Mouse (Mus musculus) olfactory bulb, adult 2 months (tissue): ENCODE measurements around the gene Eef1a1. TPM values are rescaled to one million over a fixed set of nuclear protein-coding genes. Genes with fewer than 3 reads are reported as not detected.

ENCODE experiments used
- H3K27ac ChIP-seq: fragments of 200-500 bp; 2 replicates; pipeline ENCODE4 v1.5.1; 2012; ENCODE audit warnings: low read depth, low read length; ENCODE audit not compliant: insufficient read depth
- H3K4me1 ChIP-seq: fragments of 200-500 bp; 2 replicates; pipeline ENCODE4 v1.6.1; 2012; ENCODE audit warnings: low read length; ENCODE audit not compliant: control insufficient read depth, insufficient read depth
- H3K4me3 ChIP-seq: fragments of 200-500 bp; 2 replicates; pipeline ENCODE4 v1.5.1; 2012; ENCODE audit warnings: mild to moderate bottlenecking, low read depth, low read length, moderate library complexity; ENCODE audit not compliant: insufficient read depth
- CTCF ChIP-seq: fragments of 200-500 bp; IDR thresholded peaks from 2 replicates; pipeline ENCODE4 v1.5.1; 2012; ENCODE audit warnings: low read depth, mild to moderate bottlenecking, low read length, moderate library complexity; ENCODE audit not compliant: insufficient read depth
- POLR2A ChIP-seq: fragments of 200-500 bp; IDR thresholded peaks from 2 replicates; pipeline ENCODE4 v1.6.1; 2012; ENCODE audit warnings: mild to moderate bottlenecking, low read depth, low read length, moderate library complexity; ENCODE audit not compliant: insufficient read depth
- WGBS: fragments of 180-500 bp; shearing (Covaris S2); methylation state at CpG from one replicate; pipeline ENCODE4 v1.1.7; 2018; 5-methylcytosine and 5-hydroxymethylcytosine counted together
- polyA plus RNA-seq: library from polyadenylated mRNA; stranded (reverse); fragments of >200 nt; gene quantifications from 2 replicates; pipeline ENCODE4 v1.2.4, GENCODE M21; 2012; ENCODE audit warnings: low replicate concordance; ENCODE audit not compliant: missing spikeins, insufficient read depth, insufficient read length

Eef1a1 gene
- polyA plus RNA-seq: 5,304 and 7,068 TPM in 2 replicates

- H3K27ac ChIP-seq: peak within 1 kb of the TSS; percentile 56
- 3% methylated on average over 20 of the region's 20 CpGs for WGBS
- peak within 1 kb of the TSS; percentile 30 for H3K4me3 ChIP-seq
- H3K4me1 ChIP-seq: no peaks in the 10 kb centered on the region
- no peak for TF ChIP-seq CTCF
These were observed at the start of gene Eef1a1 for GRCm38 (mm10) chr9:78488890-78489420. Gene Eef1a1 (minus strand): TSS chr9:78489151.

DNA sequence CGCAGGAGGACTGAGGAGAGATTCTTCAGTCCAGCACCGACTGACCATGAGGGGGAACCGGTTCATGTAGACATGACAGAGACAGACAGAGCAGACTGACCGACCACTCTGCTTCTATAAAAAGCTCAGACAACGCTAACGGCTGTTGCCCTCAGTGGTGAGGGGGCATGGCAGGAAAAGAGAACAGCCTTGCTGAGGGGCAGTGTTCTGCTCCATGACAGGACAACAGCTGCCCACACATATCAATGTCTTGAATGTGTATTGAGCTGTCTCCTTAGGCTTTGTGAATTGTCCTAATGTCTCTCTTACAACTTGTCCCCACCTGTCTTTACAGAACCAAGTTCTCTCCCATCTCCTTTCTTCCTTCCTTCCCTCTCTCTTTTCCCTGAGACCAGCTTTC lies 49.5 kb upstream of the Eef1a1 start:
- Histone ChIP-seq H3K4me1 (no peaks in the 10 kb centered on the region), H3K27ac (no peak overlapping the region), H3K4me3 (no peak overlapping the region)
- 69% methylated on average over 6 of the region's 6 CpGs for WGBS
- TF ChIP-seq CTCF: no peak
- no peak for TF ChIP-seq POLR2A

DNA sequence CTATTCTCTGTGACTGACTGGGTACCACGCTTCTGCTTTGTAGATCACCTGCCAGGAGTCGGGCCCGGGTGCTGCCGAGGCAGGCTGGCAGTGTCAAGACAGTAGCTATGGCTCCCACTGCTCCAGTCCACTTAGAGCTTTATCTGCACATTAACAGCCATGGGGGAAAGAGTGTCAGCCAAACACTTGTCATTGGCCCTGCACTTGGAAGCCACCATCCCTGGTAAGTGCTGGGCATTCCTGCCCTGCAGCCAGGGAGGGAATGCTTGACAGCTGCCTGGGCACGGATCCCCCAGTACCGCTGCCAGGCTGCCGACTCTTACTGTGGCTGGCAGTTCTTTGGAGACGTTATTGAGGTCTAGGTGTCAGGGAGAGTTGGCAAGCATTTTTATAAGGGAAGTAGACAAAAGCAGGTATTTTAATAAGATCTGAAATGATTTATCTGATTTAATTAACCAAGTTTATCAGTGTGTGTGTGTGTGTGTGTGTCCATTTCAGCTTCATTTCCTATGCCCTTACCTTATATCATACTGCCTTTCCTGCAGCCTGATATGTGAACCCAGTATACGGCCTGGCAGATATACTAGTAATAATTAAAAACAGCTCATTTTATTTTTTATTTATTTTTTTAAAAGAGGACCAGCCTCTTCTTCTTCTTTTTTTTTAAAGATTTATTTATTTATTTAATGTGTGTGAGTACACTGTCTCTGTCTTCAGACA lies 48.4 kb upstream of the Eef1a1 start:
- Histone ChIP-seq H3K4me1 (no peaks in the 10 kb centered on the region), H3K27ac (no peak overlapping the region), H3K4me3 (no peak overlapping the region)
- no peak for TF ChIP-seq POLR2A
- TF ChIP-seq CTCF: no peak
- 56% methylated on average over 9 of the region's 9 CpGs for WGBS

DNA sequence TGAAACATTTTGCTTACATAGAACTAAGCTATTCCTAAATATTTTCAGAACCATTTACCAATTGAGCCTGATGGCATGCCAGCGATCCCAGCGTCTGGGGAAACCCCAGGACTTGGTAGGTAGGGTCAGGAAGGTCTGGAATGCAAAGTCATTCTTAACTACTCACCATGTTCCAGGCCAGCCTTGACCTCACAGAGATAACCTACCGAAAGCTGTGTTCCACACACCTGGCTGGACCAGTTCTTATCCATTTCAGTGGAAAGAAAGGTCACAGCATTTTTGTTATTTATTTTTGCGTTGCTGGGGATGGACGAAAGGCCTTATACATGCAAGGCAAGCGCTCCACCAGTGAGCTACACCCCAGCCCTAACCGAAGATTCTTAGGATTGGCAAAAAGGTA lies 45.7 kb upstream of the Eef1a1 start:
- TF ChIP-seq POLR2A (no peak), CTCF (no peak)
- 97% methylated on average over 7 of the region's 7 CpGs for WGBS
- no peak overlapping the region for H3K4me3 ChIP-seq
- no peaks in the 10 kb centered on the region for H3K4me1 ChIP-seq
- H3K27ac ChIP-seq: no peak overlapping the region

DNA sequence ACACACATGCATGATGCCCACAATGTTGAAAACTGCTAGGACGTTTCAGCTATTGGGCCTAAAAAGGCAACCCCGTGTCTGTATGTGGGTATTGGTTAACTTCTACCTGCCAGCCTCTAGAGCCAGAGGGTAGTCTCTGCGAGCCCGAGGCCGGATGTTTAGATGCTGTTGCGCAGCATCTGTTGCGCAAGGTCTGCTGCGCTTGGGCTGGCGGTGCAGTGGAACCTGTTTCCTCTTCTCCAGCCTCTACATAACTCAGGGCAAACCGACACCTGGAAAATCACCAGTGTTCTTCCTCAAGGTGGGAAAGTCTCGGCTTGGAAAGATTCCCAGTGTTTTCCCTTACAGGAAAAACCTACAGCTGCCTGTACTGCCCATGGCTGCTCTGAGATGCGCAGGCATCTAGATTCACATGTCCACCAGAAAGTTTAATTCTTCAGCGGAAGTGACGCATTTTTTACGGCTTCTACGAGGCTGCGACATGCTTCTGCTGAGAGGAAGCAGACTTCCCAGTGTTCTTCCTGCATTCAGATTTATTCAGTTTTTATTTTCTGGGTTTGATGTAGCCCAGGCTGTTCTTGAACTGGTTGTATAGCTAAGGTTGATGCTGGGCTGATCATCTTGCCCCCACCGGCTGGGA lies 44.5 kb upstream of the Eef1a1 start:
- TF ChIP-seq POLR2A (no peak), CTCF (no peak)
- WGBS: 91% methylated on average over 18 of the region's 18 CpGs
- no peak overlapping the region for H3K4me3 ChIP-seq
- H3K27ac ChIP-seq: no peak overlapping the region
- H3K4me1 ChIP-seq: no peaks in the 10 kb centered on the region

DNA sequence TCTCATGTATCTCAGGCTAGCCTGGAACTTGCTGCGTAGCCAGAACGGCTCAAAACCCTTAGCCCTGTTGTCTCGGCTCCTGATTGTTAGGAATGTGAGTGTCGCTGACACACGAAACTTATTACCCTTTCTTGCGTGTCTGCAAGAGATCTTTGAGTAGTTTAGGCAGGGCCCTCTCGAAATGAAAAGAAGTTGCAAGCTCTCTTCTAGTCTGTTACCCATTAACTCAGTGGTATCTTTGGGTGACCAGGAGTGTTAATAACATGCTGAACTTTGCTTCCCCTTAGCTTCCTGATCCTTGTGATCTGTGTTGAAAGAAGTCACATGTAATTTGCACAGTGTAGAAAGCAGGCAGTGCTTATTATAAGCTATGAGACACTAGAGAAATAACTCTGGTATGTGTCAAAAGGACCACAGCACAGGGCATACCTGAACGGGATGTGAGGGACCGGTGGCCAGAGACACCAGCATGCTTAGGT lies 43.4 kb upstream of the Eef1a1 start:
- H3K4me3 ChIP-seq: no peak overlapping the region
- TF ChIP-seq CTCF (no peak), POLR2A (no peak)
- WGBS: 78% methylated on average over 9 of the region's 9 CpGs
- peaks cover 4% of the 10 kb centered on the region; the same call in 1 of the 2 replicates for H3K4me1 ChIP-seq
- H3K27ac ChIP-seq: no peak overlapping the region

GRCm38 (mm10) chr9:78531816-78532215 lies 42.9 kb upstream of the Eef1a1 start:
- WGBS: 49% methylated on average over 5 of the region's 5 CpGs
- H3K27ac ChIP-seq: no peak overlapping the region
- TF ChIP-seq CTCF (no peak), POLR2A (no peak)
- no peak overlapping the region for H3K4me3 ChIP-seq
- peaks cover 4% of the 10 kb centered on the region; the same call in 1 of the 2 replicates for H3K4me1 ChIP-seq

DNA sequence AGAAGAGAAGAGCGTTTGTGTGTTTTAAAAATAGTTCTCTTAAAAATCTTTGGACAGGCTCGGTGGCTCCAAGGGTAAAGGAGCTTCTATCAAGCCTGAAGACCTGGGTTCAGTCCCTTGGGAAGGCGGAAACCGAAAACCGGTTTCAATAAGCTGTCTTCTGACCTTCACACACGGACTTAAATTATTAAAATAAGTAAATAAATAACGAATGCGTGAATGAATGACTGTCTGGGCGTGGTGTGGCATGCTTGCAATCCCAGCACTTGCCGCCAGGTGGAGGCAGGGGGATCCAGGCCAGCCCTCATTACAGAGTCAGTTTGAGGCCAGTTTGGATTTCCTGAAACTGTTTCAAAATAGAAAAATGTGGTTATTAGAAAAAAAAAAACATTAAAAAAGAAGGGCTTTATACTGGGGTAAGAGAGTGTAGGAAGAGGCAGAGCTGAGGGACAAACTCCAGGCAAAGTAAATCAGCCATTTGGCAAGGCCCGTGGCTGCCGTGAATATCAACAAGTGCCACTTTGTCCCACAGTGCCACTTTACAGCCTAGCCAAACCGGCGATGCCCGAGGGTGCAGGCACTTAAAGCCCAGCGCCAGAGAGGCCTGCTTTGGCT lies 38.9 kb upstream of the Eef1a1 start:
- peak; percentile 69 for TF ChIP-seq CTCF
- TF ChIP-seq POLR2A: no peak
- peaks cover 4% of the 10 kb centered on the region; the same call in 1 of the 2 replicates for H3K4me1 ChIP-seq
- 1% methylated on average over 16 of the region's 16 CpGs for WGBS
- 0 out of 2 replicates have a peak overlapping the region, but pooled peaks have one; percentile 27 for H3K27ac ChIP-seq
- peak overlapping the region; percentile 49 for H3K4me3 ChIP-seq
